Comparison of ENCODE assay signal across 16 mouse cellular contexts in the genomic region with DNA sequence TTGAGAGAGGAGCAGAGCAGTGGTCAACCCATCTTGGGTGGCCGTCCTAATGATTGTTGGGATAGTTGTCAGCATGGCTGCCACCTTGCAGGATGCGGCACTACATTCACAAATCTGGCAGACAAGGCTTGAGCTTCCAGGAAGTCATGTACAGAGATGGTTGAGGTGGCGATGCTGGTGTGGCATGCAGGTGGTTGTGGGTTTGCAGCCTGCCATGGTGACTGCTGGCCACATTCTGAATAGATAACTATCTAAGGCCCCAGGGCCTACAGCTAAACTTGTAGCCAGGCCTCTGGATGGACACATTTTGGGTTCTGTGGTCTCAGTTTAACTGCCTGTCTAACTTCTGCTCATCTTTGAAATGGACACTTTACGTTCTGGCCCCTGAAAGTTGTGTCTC.
"Had no signal": no experiment of that assay in that cellular context is flagged by ENCODE, and none has a peak within 500 bp of the region (broad histone marks: within the 10 kb centered on the region; RNA-seq: fewer than 3 reads in every experiment).

No protein-coding gene starts in this region.

- H3K36me3 ChIP-seq: neural tube, embryonic 13.5 days; neural tube, embryonic 15.5 days; stomach, embryonic 15.5 days had no signal

- H3K4me3 ChIP-seq: neural tube, embryonic 13.5 days; neural tube, embryonic 15.5 days; stomach, embryonic 15.5 days had no signal

- H3K27me3 ChIP-seq: neural tube, embryonic 13.5 days; neural tube, embryonic 15.5 days; stomach, embryonic 15.5 days had no signal

- H3K9ac ChIP-seq: neural tube, embryonic 13.5 days; neural tube, embryonic 15.5 days; stomach, embryonic 15.5 days had no signal

- H3K27ac ChIP-seq: neural tube, embryonic 13.5 days; neural tube, embryonic 15.5 days; stomach, embryonic 15.5 days; stomach, postnatal 0 days had no signal

- H3K4me1 ChIP-seq: neural tube, embryonic 13.5 days; neural tube, embryonic 15.5 days; stomach, embryonic 15.5 days had no signal

- H3K4me2 ChIP-seq: neural tube, embryonic 13.5 days; neural tube, embryonic 15.5 days; stomach, embryonic 15.5 days had no signal

- DNase-seq: retina, postnatal 1 day; right cerebral cortex, adult 18-20 months; right cerebral cortex, postnatal 14 days; right cerebral cortex, postnatal 25 days; right cerebral cortex, postnatal 4 days; spleen, adult 18-20 months; thymus, adult 18-20 months; thymus, adult 2 months; thymus, postnatal 14 days; thymus, postnatal 25 days; thymus, postnatal 36 days; thymus, postnatal 4 days had no signal

- H3K9me3 ChIP-seq: neural tube, embryonic 13.5 days; stomach, embryonic 15.5 days had no signal
